In the genomic region with DNA sequence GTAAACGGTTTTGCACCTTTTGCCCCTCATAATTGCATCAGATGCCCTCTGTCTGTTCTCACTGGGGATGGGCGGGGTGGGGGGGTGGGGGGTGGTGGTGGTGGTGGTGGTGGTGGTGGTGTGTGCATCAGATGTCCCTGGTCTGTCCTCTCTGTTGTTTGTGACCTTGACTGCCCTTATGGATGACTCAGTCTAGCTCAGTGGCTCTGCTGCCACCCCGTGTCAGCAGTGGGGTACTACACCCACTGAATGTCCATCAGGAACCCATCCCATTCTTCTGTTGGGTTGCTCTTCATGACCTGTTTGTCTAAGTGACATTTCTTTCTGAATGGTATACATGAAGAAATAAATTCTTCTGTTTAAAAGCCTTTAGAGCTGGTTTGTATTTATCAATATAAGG, we compare ENCODE assay signal across 8 mouse cellular contexts. TPM values are rescaled to one million over a fixed set of nuclear protein-coding genes. Genes with fewer than 3 reads are reported as not detected.
A peak's percentile ranks its signal among the peaks of the same experiment; 100 is the strongest.
DNase-seq lines count a peak whose midpoint lies in the region; ATAC-seq lines count a peak whose summit lies in the region.

No protein-coding gene starts in this region.

- peak; percentile 69; the same call in 1 of the 2 replicates for ATAC-seq in hindbrain, embryonic 15.5 days (ENCODE audit: low FRiP score, low read depth)

- no peak overlapping the region for H3K9ac ChIP-seq in hindbrain, embryonic 15.5 days

- no peak overlapping the region for H3K4me3 ChIP-seq in hindbrain, embryonic 15.5 days

- H3K9me3 ChIP-seq in hindbrain, embryonic 15.5 days: no peaks in the 10 kb centered on the region

- no peaks in the 10 kb centered on the region for H3K27me3 ChIP-seq in hindbrain, embryonic 15.5 days

- no peak overlapping the region for H3K27ac ChIP-seq in hindbrain, embryonic 15.5 days (replicated peaks)

- peak; percentile 67 for DNase-seq in T-cell, adult 2 months (ENCODE audit: low spot score)
- DNase-seq in cerebellum, postnatal 25 days: peak; percentile 89 to 92
- peak; percentile 71 for DNase-seq in gastrocnemius, adult 18-20 months (ENCODE audit: low spot score)
- peak; percentile 51 to 70 for DNase-seq in layer of hippocampus, postnatal 25 days (ENCODE audit: extremely low spot score in 1 of 2, low spot score in 1 of 2)
- DNase-seq in lung, postnatal 4 days: peak; percentile 69 to 82
- DNase-seq in right cerebral cortex, adult 2 months (ENCODE audit: low spot score in 2 of 2): peak; percentile 75
- peak; percentile 41 for DNase-seq in urinary bladder, adult 2 months (ENCODE audit: low spot score)

- WGBS in hindbrain, embryonic 15.5 days: 27% methylated on average over 3 of the region's 3 CpGs

- no peaks in the 10 kb centered on the region for H3K36me3 ChIP-seq in hindbrain, embryonic 15.5 days

- no peaks in the 10 kb centered on the region for H3K4me1 ChIP-seq in hindbrain, embryonic 15.5 days (replicated peaks)

- H3K4me2 ChIP-seq in hindbrain, embryonic 15.5 days: no peak overlapping the region

RNA-seq across cellular contexts. Expression of gene Efcab2, which starts 43.3 kb away (rescaled TPM):
- 10 to 100 TPM; 12.5 to 14.0 TPM for total RNA-seq in gastrocnemius, adult 18-20 months (2021)
- polyA plus RNA-seq in hindbrain, embryonic 15.5 days (2015; fragmentation: Nextera tagmentation; extraction: Ambion mirVana): 9.9 and 11.2 TPM in 2 replicates
- 10 to 100 TPM in 1 of 2 experiments, 1 to 10 TPM in 1; 8.1 to 10.1 TPM for total RNA-seq in layer of hippocampus, postnatal 25 days (2021)
- polyA plus RNA-seq in urinary bladder, adult 2 months (2012; rRNA removed): 1.6 and 2.3 TPM in 2 replicates
